Mouse (Mus musculus): ENCODE measurements around the gene Rbm33.

DNA sequence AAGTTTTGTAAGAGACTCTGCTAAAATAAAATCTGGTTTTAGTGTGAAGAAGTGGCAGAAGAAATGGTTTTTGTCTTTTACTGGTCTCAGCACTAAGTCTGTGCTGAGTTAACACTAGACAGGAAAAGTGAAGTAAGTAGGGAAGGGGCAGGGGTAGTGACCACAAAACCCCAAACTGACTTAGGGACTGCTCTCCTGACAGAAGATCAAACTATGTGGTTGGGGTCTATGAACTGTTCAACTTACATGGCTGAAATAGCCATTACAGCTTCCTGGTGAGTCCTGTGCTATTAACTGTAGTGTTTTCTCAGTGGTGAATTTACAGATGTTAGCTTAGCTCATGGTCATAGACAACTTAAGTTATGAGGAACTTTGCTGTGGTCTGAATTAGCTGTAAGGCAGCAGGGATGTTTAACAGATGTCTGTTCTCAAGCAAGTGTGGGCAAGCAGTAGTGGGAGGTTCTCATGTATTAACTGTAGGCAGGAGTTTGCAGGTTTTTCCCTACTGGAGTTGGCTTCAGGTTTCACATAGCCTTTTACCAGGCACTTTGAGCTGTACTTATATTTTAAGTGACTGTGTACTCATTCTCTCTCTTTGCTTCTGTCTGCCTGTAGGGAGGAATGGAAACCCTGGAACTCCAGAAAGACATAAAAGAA is 35.1 kb downstream of the Rbm33 start:
- TF ChIP-seq CTCF (IDR thresholded peaks at IDR 0.05) (no peak), POLR2A (IDR thresholded peaks at IDR 0.05; ENCODE audit: insufficient read depth, low read depth, low read length) (no peak), EP300 (IDR thresholded peaks at IDR 0.05; ENCODE audit: insufficient read depth, low read depth, low read length) (no peak)
